ENCODE assay signal across 8 mouse cellular contexts in the genomic region with DNA sequence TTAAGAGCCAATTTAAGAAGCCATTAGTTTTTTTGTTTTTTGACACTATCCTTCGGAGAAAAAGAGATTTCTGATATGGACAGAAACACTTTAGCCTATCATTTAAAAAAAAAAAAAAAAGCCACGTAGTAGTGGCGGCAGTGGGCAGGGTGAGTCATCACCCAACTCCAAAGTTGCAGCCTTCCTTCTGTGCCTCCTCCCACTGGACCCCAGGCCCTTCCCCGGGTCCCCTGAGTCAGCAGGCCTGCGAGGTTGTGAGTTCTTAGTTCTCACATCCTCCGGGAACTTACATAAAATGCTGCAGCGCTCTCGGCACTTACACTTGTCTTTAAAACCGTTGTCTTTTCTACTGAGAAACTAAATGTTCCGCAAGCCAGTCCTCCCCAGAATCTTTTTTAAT. TPM values are rescaled to one million over a fixed set of nuclear protein-coding genes. Genes with fewer than 3 reads are reported as not detected.
A peak's percentile ranks its signal among the peaks of the same experiment; 100 is the strongest.
DNase-seq lines count a peak whose midpoint lies in the region; ATAC-seq lines count a peak whose summit lies in the region.

No protein-coding gene starts in this region.

- H3K36me3 ChIP-seq in intestine, embryonic 14.5 days (ENCODE audit: control insufficient read depth, insufficient read depth, low read length), result no peaks in the 10 kb centered on the region
- H3K36me3 ChIP-seq in liver, embryonic 15.5 days (replicated peaks), result no peaks in the 10 kb centered on the region
- no peaks in the 10 kb centered on the region for H3K36me3 ChIP-seq in neural tube, embryonic 12.5 days

- H3K4me1 ChIP-seq in intestine, embryonic 14.5 days (replicated peaks; ENCODE audit: control insufficient read depth, insufficient read depth, low read length), result peaks cover 22% of the 10 kb centered on the region; the same call in 1 of the 2 replicates
- H3K4me1 ChIP-seq in liver, embryonic 15.5 days (replicated peaks), result peaks cover 53% of the 10 kb centered on the region
- peaks cover 45% of the 10 kb centered on the region for H3K4me1 ChIP-seq in neural tube, embryonic 12.5 days

- peak overlapping the region; percentile 68 for H3K4me2 ChIP-seq in intestine, embryonic 14.5 days (ENCODE audit: low read length)
- H3K4me2 ChIP-seq in liver, embryonic 15.5 days, result peak overlapping the region; percentile 85
- peak overlapping the region; percentile 74 for H3K4me2 ChIP-seq in neural tube, embryonic 12.5 days (replicated peaks)

- WGBS in intestine, embryonic 14.5 days, result 14% methylated on average over 10 of the region's 10 CpGs
- 8% methylated on average over 10 of the region's 10 CpGs for WGBS in liver, embryonic 15.5 days (ENCODE audit: insufficient replicate concordance)
- 14% methylated on average over 10 of the region's 10 CpGs for WGBS in neural tube, embryonic 12.5 days

- H3K4me3 ChIP-seq in intestine, embryonic 14.5 days (ENCODE audit: low read depth, low read length), result peak overlapping the region; percentile 90
- peak overlapping the region; percentile 92 for H3K4me3 ChIP-seq in liver, embryonic 15.5 days (replicated peaks)
- peak overlapping the region; percentile 16 for H3K4me3 ChIP-seq in neural tube, embryonic 12.5 days

- peak; percentile 8 to 37 for DNase-seq in spleen, postnatal 36 days (ENCODE audit: low spot score in 2 of 2)
- no peak for DNase-seq in spleen, postnatal 14 days (ENCODE audit: low spot score in 2 of 2)
- DNase-seq in c-Kit-positive CD71-negative TER-119-negative erythroid progenitor cells, embryonic 14.5 days (ENCODE audit: low read depth), result peak; percentile 73
- DNase-seq in gastrocnemius, postnatal 36 days, result peak; percentile 35 to 41
- peak; percentile 62 for DNase-seq in intestine, embryonic 14.5 days (ENCODE audit: low spot score)

- ATAC-seq in intestine, embryonic 14.5 days (replicated peaks; ENCODE audit: low FRiP score, low TSS enrichment, low read depth), result no peak
- no peak for ATAC-seq in liver, embryonic 15.5 days (ENCODE audit: insufficient read depth)
- ATAC-seq in neural tube, embryonic 12.5 days (ENCODE audit: low FRiP score, low read depth), result no peak
- no peak for ATAC-seq in megakaryocyte-erythroid progenitor cell, adult 5-6 weeks (replicated peaks; ENCODE audit: low FRiP score, low TSS enrichment, poor library complexity, severe bottlenecking)

- H3K27me3 ChIP-seq in intestine, embryonic 14.5 days (replicated peaks; ENCODE audit: control insufficient read depth, insufficient read depth, low read length), result no peaks in the 10 kb centered on the region
- H3K27me3 ChIP-seq in liver, embryonic 15.5 days, result no peaks in the 10 kb centered on the region
- H3K27me3 ChIP-seq in neural tube, embryonic 12.5 days (replicated peaks), result no peaks in the 10 kb centered on the region

- no peak overlapping the region for H3K27ac ChIP-seq in intestine, embryonic 14.5 days (ENCODE audit: low read depth)
- H3K27ac ChIP-seq in liver, embryonic 15.5 days (replicated peaks), result no peak overlapping the region
- no peak overlapping the region for H3K27ac ChIP-seq in neural tube, embryonic 12.5 days

- intact Hi-C loops in gastrocnemius, postnatal 36 days (cut with DNase I), result no loop called here

- H3K9me3 ChIP-seq in intestine, embryonic 14.5 days (ENCODE audit: control insufficient read depth, low read length), result no peaks in the 10 kb centered on the region
- H3K9me3 ChIP-seq in liver, embryonic 15.5 days (replicated peaks), result no peaks in the 10 kb centered on the region
- no peaks in the 10 kb centered on the region for H3K9me3 ChIP-seq in neural tube, embryonic 12.5 days

- peak overlapping the region; percentile 90; the same call in 1 of the 2 replicates for H3K9ac ChIP-seq in intestine, embryonic 14.5 days (ENCODE audit: low read length)
- no peak overlapping the region for H3K9ac ChIP-seq in liver, embryonic 15.5 days
- peak overlapping the region; percentile 33; the same call in 1 of the 2 replicates for H3K9ac ChIP-seq in neural tube, embryonic 12.5 days

RNA-seq across cellular contexts. Expression of a gene that starts 2.0 kb away (rescaled TPM):
- 10 to 100 TPM; 24.9 to 28.4 TPM for total RNA-seq in gastrocnemius, postnatal 36 days (2021)
- 66.3 and 73.1 TPM in 2 replicates for polyA plus RNA-seq in intestine, embryonic 14.5 days (2014; fragmentation: Nextera tagmentation; extraction: Ambion mirVana)
- 15.4 and 16.8 TPM in 2 replicates for polyA plus RNA-seq in liver, embryonic 15.5 days (2015; fragmentation: Nextera tagmentation; extraction: Ambion mirVana)
- polyA plus RNA-seq in neural tube, embryonic 12.5 days (2016; fragmentation: Nextera tagmentation; extraction: Ambion mirVana), result 184 and 188 TPM in 2 replicates
- 28.6 and 30.0 TPM in 2 replicates for total RNA-seq in megakaryocyte-erythroid progenitor cell, adult 5-6 weeks (2014; fragmentation: Nextera tagmentation)
- total RNA-seq in megakaryocyte-erythroid progenitor cell, adult 5-6 weeks (2017), result 37.8 and 38.0 TPM in 2 replicates

RNA-seq across cellular contexts. Expression of a gene that starts 33.5 kb away (rescaled TPM):
- total RNA-seq in gastrocnemius, postnatal 36 days (2021), result 10 to 100 TPM; 15.2 to 16.7 TPM
- 35.1 and 35.3 TPM in 2 replicates for polyA plus RNA-seq in intestine, embryonic 14.5 days (2014; fragmentation: Nextera tagmentation; extraction: Ambion mirVana)
- polyA plus RNA-seq in liver, embryonic 15.5 days (2015; fragmentation: Nextera tagmentation; extraction: Ambion mirVana), result 12.7 and 13.1 TPM in 2 replicates
- 43.5 and 53.5 TPM in 2 replicates for polyA plus RNA-seq in neural tube, embryonic 12.5 days (2016; fragmentation: Nextera tagmentation; extraction: Ambion mirVana)
- total RNA-seq in megakaryocyte-erythroid progenitor cell, adult 5-6 weeks (2014; fragmentation: Nextera tagmentation), result 36.6 and 37.5 TPM in 2 replicates
- total RNA-seq in megakaryocyte-erythroid progenitor cell, adult 5-6 weeks (2017), result 76.8 and 84.1 TPM in 2 replicates

Comparison
In these comparisons a context has a peak if more than half of its experiments do, and no peak if none do; other contexts are left out.
1. DNase-seq: peak in spleen, postnatal 36 days (2 of 2), c-Kit-positive CD71-negative TER-119-negative erythroid progenitor cells, embryonic 14.5 days (single experiment), gastrocnemius, postnatal 36 days (2 of 2) and intestine, embryonic 14.5 days (single experiment); none in spleen, postnatal 14 days (0 of 2).
2. H3K4me3 ChIP-seq: peak in every context shown above with its lines; median percentile 92 in liver, embryonic 15.5 days; 90 in intestine, embryonic 14.5 days; 16 in neural tube, embryonic 12.5 days.
3. Peak in every context shown above with its lines, with median percentiles within 50 percentile points of each other: H3K4me2 ChIP-seq.